Comparison of ENCODE assay signal across 8 mouse cellular contexts in genomic region chr5:137107024-137107423, GRCm38 (mm10). TPM values are rescaled to one million over a fixed set of nuclear protein-coding genes. Genes with fewer than 3 reads are reported as not detected.
A peak's percentile ranks its signal among the peaks of the same experiment; 100 is the strongest.
DNase-seq lines count a peak whose midpoint lies in the region; ATAC-seq and TF ChIP-seq lines count a peak whose summit lies in the region.

No protein-coding gene starts in this region.

- peak; percentile 73 for DNase-seq in ovary, postnatal 10 days (ENCODE audit: low spot score)
- DNase-seq in ovary, adult 18-20 months (ENCODE audit: low spot score), result no peak
- peak; percentile 94 for DNase-seq in embryo, embryonic 10.5 days (ENCODE audit: low spot score)
- peak; percentile 52 for DNase-seq in gastrocnemius, postnatal 25 days
- DNase-seq in limb, embryonic 11.5 days (ENCODE audit: low spot score), result peak; percentile 89
- peak; percentile 91 for DNase-seq in midbrain, postnatal 0 days (ENCODE audit: low spot score)
- DNase-seq in splenic B cell, adult 2 months (ENCODE audit: low read depth, low spot score), result peak; percentile 77

- 11% methylated on average over 6 of the region's 6 CpGs for WGBS in intestine, postnatal 0 days
- 9% methylated on average over 6 of the region's 6 CpGs for WGBS in limb, embryonic 11.5 days
- 4% methylated on average over 6 of the region's 6 CpGs for WGBS in midbrain, postnatal 0 days

- peak; percentile 91 for TF ChIP-seq CTCF in intestine, postnatal 0 days (IDR thresholded peaks at IDR 0.05; ENCODE audit: low read depth)
- peak; percentile 96 for TF ChIP-seq CTCF in midbrain, postnatal 0 days (IDR thresholded peaks at IDR 0.05)

- ATAC-seq in intestine, postnatal 0 days, result no peak
- ATAC-seq in limb, embryonic 11.5 days (ENCODE audit: insufficient number of reproducible peaks, low FRiP score, low TSS enrichment, low read depth), result no peak
- ATAC-seq in midbrain, postnatal 0 days (ENCODE audit: low FRiP score), result no peak

- no peak overlapping the region for H3K4me2 ChIP-seq in intestine, postnatal 0 days (replicated peaks; ENCODE audit: low read depth)
- no peak overlapping the region for H3K4me2 ChIP-seq in limb, embryonic 11.5 days (ENCODE audit: low read depth, severe bottlenecking)
- H3K4me2 ChIP-seq in midbrain, postnatal 0 days (ENCODE audit: low read depth, low read length, poor library complexity, severe bottlenecking), result peak overlapping the region; percentile 30

- no peak overlapping the region for H3K9ac ChIP-seq in intestine, postnatal 0 days (ENCODE audit: low read depth, low read length)
- H3K9ac ChIP-seq in limb, embryonic 11.5 days (ENCODE audit: low read length), result no peak overlapping the region
- no peak overlapping the region for H3K9ac ChIP-seq in midbrain, postnatal 0 days (replicated peaks; ENCODE audit: low read length, poor library complexity, severe bottlenecking)

- H3K9me3 ChIP-seq in intestine, postnatal 0 days (ENCODE audit: control insufficient read depth), result no peaks in the 10 kb centered on the region
- no peaks in the 10 kb centered on the region for H3K9me3 ChIP-seq in limb, embryonic 11.5 days (ENCODE audit: control insufficient read depth, low read length)
- H3K9me3 ChIP-seq in midbrain, postnatal 0 days (ENCODE audit: low read length), result no peaks in the 10 kb centered on the region

- no peak overlapping the region for H3K4me3 ChIP-seq in intestine, postnatal 0 days (ENCODE audit: low read depth, low read length)
- H3K4me3 ChIP-seq in limb, embryonic 11.5 days (ENCODE audit: low read depth, low read length), result no peak overlapping the region
- no peak overlapping the region; the same call in 1 of the 2 replicates for H3K4me3 ChIP-seq in midbrain, postnatal 0 days (ENCODE audit: low read depth, low read length)

- H3K4me1 ChIP-seq in intestine, postnatal 0 days (replicated peaks; ENCODE audit: control insufficient read depth, insufficient read depth, low read length), result no peaks in the 10 kb centered on the region
- H3K4me1 ChIP-seq in limb, embryonic 11.5 days (ENCODE audit: control insufficient read depth, insufficient read depth, low read length), result no peaks in the 10 kb centered on the region
- no peaks in the 10 kb centered on the region; the same call in 1 of the 2 replicates for H3K4me1 ChIP-seq in midbrain, postnatal 0 days (ENCODE audit: insufficient read depth, low read length)

- H3K36me3 ChIP-seq in intestine, postnatal 0 days (ENCODE audit: control insufficient read depth, insufficient read depth), result peaks cover 11% of the 10 kb centered on the region; the same call in 1 of the 2 replicates
- no peaks in the 10 kb centered on the region for H3K36me3 ChIP-seq in limb, embryonic 11.5 days (ENCODE audit: control insufficient read depth, insufficient read depth, low read length)
- no peaks in the 10 kb centered on the region for H3K36me3 ChIP-seq in midbrain, postnatal 0 days (ENCODE audit: insufficient read depth, low read length)
- no peaks in the 10 kb centered on the region; the same call in 1 of the 2 replicates for H3K36me3 ChIP-seq in splenic B cell, adult 2 months (ENCODE audit: control insufficient read depth, insufficient read depth, low read length, poor library complexity, severe bottlenecking)

- H3K27ac ChIP-seq in intestine, postnatal 0 days (ENCODE audit: low read depth, low read length), result no peak overlapping the region
- no peak overlapping the region for H3K27ac ChIP-seq in limb, embryonic 11.5 days (replicated peaks; ENCODE audit: low read depth, low read length)
- no peak overlapping the region for H3K27ac ChIP-seq in midbrain, postnatal 0 days (ENCODE audit: low read depth, low read length)

- H3K27me3 ChIP-seq in intestine, postnatal 0 days (replicated peaks; ENCODE audit: control insufficient read depth, insufficient read depth, low read length), result no peaks in the 10 kb centered on the region
- no peaks in the 10 kb centered on the region for H3K27me3 ChIP-seq in limb, embryonic 11.5 days (ENCODE audit: control insufficient read depth, insufficient read depth, low read length)
- no peaks in the 10 kb centered on the region for H3K27me3 ChIP-seq in midbrain, postnatal 0 days (ENCODE audit: insufficient read depth, low read length)
- H3K27me3 ChIP-seq in splenic B cell, adult 2 months (ENCODE audit: control insufficient read depth, insufficient read depth, low read length, poor library complexity, severe bottlenecking), result no peaks in the 10 kb centered on the region

RNA-seq across cellular contexts. Expression of gene Trim56, which starts 9.0 kb away (rescaled TPM):
- total RNA-seq in gastrocnemius, postnatal 25 days (2021), result 1 to 10 TPM; 7.4 TPM
- polyA plus RNA-seq in intestine, postnatal 0 days (2015; fragmentation: Nextera tagmentation; extraction: Ambion mirVana), result 7.3 and 7.7 TPM in 2 replicates
- polyA plus RNA-seq in limb, embryonic 11.5 days (2014; fragmentation: Nextera tagmentation; extraction: Ambion mirVana), result 8.2 and 9.1 TPM in 2 replicates
- total RNA-seq in midbrain, postnatal 0 days (2014; rRNA removed), result 3.7 and 5.4 TPM in 2 replicates
- polyA plus RNA-seq in midbrain, postnatal 0 days (2015; fragmentation: Nextera tagmentation; extraction: Ambion mirVana), result 1.2 and 1.4 TPM in 2 replicates

RNA-seq across cellular contexts. Expression of gene Serpine1, which starts 35.0 kb away (rescaled TPM):
- 1 to 10 TPM; 1.3 to 4.9 TPM for total RNA-seq in gastrocnemius, postnatal 25 days (2021)
- polyA plus RNA-seq in intestine, postnatal 0 days (2015; fragmentation: Nextera tagmentation; extraction: Ambion mirVana), result 0.20 and 0.22 TPM in 2 replicates
- 0.16 and 0.52 TPM in 2 replicates for polyA plus RNA-seq in limb, embryonic 11.5 days (2014; fragmentation: Nextera tagmentation; extraction: Ambion mirVana)
- total RNA-seq in midbrain, postnatal 0 days (2014; rRNA removed), result 3.3 and 3.7 TPM in 2 replicates
- 0.06 and 0.30 TPM in 2 replicates for polyA plus RNA-seq in midbrain, postnatal 0 days (2015; fragmentation: Nextera tagmentation; extraction: Ambion mirVana)

RNA-seq across cellular contexts. Expression of gene Muc3, which starts 42.1 kb away (rescaled TPM):
- total RNA-seq in gastrocnemius, postnatal 25 days (2021), result not detected
- polyA plus RNA-seq in intestine, postnatal 0 days (2015; fragmentation: Nextera tagmentation; extraction: Ambion mirVana), result 42.9 and 45.0 TPM in 2 replicates
- polyA plus RNA-seq in limb, embryonic 11.5 days (2014; fragmentation: Nextera tagmentation; extraction: Ambion mirVana), result not detected in 2 replicates
- total RNA-seq in midbrain, postnatal 0 days (2014; rRNA removed), result not detected in 2 replicates
- polyA plus RNA-seq in midbrain, postnatal 0 days (2015; fragmentation: Nextera tagmentation; extraction: Ambion mirVana), result not detected in 2 replicates

Comparison
In these comparisons a context has a peak if more than half of its experiments do, and no peak if none do; other contexts are left out.
1. RNA of gene Muc3, which starts 42.1 kb away (polyA plus RNA-seq): 42.9 to 45.0 TPM in intestine, postnatal 0 days; not detected in limb, embryonic 11.5 days and not detected in midbrain, postnatal 0 days; every median in the first group is over 10 times any median in the second.